Mouse (Mus musculus) kidney, adult 8-10 months (tissue): ENCODE measurements at regions not wholly inside any gene's neighbourhood (a gene's known extent, or its start where the extent isn't known, plus 50 kb on each side); places are given as distances from the start of the nearest gene placed in this dataset.
"Not testable (repeated sequence)": the region's sequence is repeated elsewhere in the genome, so short reads cannot be mapped to it uniquely, and the experiment has no call there.

Source experiments
- DNase-seq, 2 experiments: peaks; one replicate each; pipeline ENCODE4 v3.0.0; 2022

GRCm38 (mm10) chrX:93888480-93888879, 56.5 kb upstream of the Pdk3 start:
- no peak for DNase-seq

- DNase-seq: no peak
Measured at GRCm38 (mm10) chrX:93888966-93889365, 57.0 kb upstream of the Pdk3 start.

- DNase-seq: peak; percentile 61 to 80
Measured at GRCm38 (mm10) chrX:93889394-93890042, 57.5 kb upstream of the Pdk3 start.

- no peak for DNase-seq
Measured at GRCm38 (mm10) chrX:93896838-93897820, 65.1 kb upstream of the Pdk3 start.

GRCm38 (mm10) chrX:93903209-93903608, 65.2 kb upstream of the AU015836 start:
- no peak for DNase-seq

- DNase-seq: no peak
Measured at GRCm38 (mm10) chrX:93905531-93905930, 62.9 kb upstream of the AU015836 start.

GRCm38 (mm10) chrX:93911087-93911840, 57.2 kb upstream of the AU015836 start:
- DNase-seq: peak; percentile 54 to 55

- DNase-seq: no peak
Measured at GRCm38 (mm10) chrX:93915548-93915947, 52.9 kb upstream of the AU015836 start.

GRCm38 (mm10) chrX:93917367-93917766, 51.1 kb upstream of the AU015836 start:
- DNase-seq: not testable (repeated sequence)
